Mouse (Mus musculus) adrenal gland, postnatal 10 days (tissue): Measurements from ENCODE around the gene Nudt4. TPM values are rescaled to one million over a fixed set of nuclear protein-coding genes. Genes with fewer than 3 reads are reported as not detected.

Source experiments
- DNase-seq: peaks from one replicate; pipeline ENCODE4 v3.0.0; 2021; ENCODE audit warnings: mixed read lengths
- long read RNA-seq, 2 experiments: library from polyadenylated mRNA; stranded (forward); transcript quantifications; one replicate each; pipeline ENCODE4 v2.0.0; 2021
- total RNA-seq, 2 experiments: library from RNA; stranded (reverse); gene quantifications; 2 replicates each; pipeline ENCODE4 v1.2.3; 2021

Nudt4 gene
- 100 to 1,000 TPM; 106 to 108 TPM for total RNA-seq
- long read RNA-seq, experiment 1, transcript Nudt4-201 (5 exons, 3,210 nt) = major isoform, 51 of 104 reads
- long read RNA-seq, experiment 1, partial matches to known transcripts = 1 of 104 reads
- long read RNA-seq, experiment 1, other reads (novel, unspliced or antisense) = 52 of 104 reads
- long read RNA-seq, experiment 2, transcript Nudt4-201 (5 exons, 3,210 nt) = major isoform, 59 of 110 reads
- long read RNA-seq, experiment 2, partial matches to known transcripts = 2 of 110 reads
- long read RNA-seq, experiment 2, other reads (novel, unspliced or antisense) = 49 of 110 reads

GRCm38 (mm10) chr10:95563851-95564845 lies at the start of gene Nudt4:
Gene Nudt4 (minus strand): TSS chr10:95564146.
- DNase-seq = peak; percentile 95

- peak; percentile 36 for DNase-seq
These were observed 47.4 kb upstream of the Nudt4 start for GRCm38 (mm10) chr10:95611331-95611721.

- DNase-seq = no peak
These were observed 46.9 kb upstream of the Nudt4 start for GRCm38 (mm10) chr10:95610666-95611330.

- DNase-seq = no peak
These were observed 41.1 kb upstream of the Nudt4 start for GRCm38 (mm10) chr10:95604979-95605613.

GRCm38 (mm10) chr10:95600527-95600926 lies 36.6 kb upstream of the Nudt4 start:
- DNase-seq = no peak

- no peak for DNase-seq
These were observed 35.8 kb upstream of the Nudt4 start for GRCm38 (mm10) chr10:95599740-95600139.

- no peak for DNase-seq
These were observed 34.2 kb upstream of the Nudt4 start for GRCm38 (mm10) chr10:95598056-95598587.

GRCm38 (mm10) chr10:95595852-95596639 lies 32.1 kb upstream of the Nudt4 start:
- no peak for DNase-seq

- no peak for DNase-seq
These were observed 30.5 kb upstream of the Nudt4 start for GRCm38 (mm10) chr10:95594414-95594813.

GRCm38 (mm10) chr10:95591257-95591656 lies 27.3 kb upstream of the Nudt4 start:
- no peak for DNase-seq

GRCm38 (mm10) chr10:95590196-95590595 lies 26.2 kb upstream of the Nudt4 start:
- no peak for DNase-seq

GRCm38 (mm10) chr10:95589196-95589595 lies 25.2 kb upstream of the Nudt4 start:
- no peak for DNase-seq

- no peak for DNase-seq
These were observed 23.7 kb upstream of the Nudt4 start for GRCm38 (mm10) chr10:95587509-95588220.

GRCm38 (mm10) chr10:95585554-95585953 lies 21.6 kb upstream of the Nudt4 start:
- DNase-seq = no peak

GRCm38 (mm10) chr10:95577567-95577950 lies 13.6 kb upstream of the Nudt4 start:
- peak; percentile 41 for DNase-seq

- DNase-seq = peak; percentile 40
These were observed 13.1 kb upstream of the Nudt4 start for GRCm38 (mm10) chr10:95576876-95577566.

GRCm38 (mm10) chr10:95575839-95576380 lies 12.0 kb upstream of the Nudt4 start:
- DNase-seq = no peak

- no peak for DNase-seq
These were observed 11.0 kb upstream of the Nudt4 start for GRCm38 (mm10) chr10:95574994-95575393.

GRCm38 (mm10) chr10:95569441-95569840 lies 5.5 kb upstream of the Nudt4 start:
- DNase-seq = no peak
